Mouse (Mus musculus) hindbrain, embryonic 11.5 days (tissue): ENCODE results near the gene Nin. TPM values are rescaled to one million over a fixed set of nuclear protein-coding genes. Genes with fewer than 3 reads are reported as not detected.

ENCODE experiments used
- ATAC-seq: fragments of 200-750 bp; cut with Nextera tagmentation; 2 replicates; pipeline ENCODE4 v1.8.0; 2017; ENCODE audit warnings: mild to moderate bottlenecking, moderate TSS enrichment, moderate library complexity; ENCODE audit not compliant: low FRiP score
- DNase-seq: peaks from one replicate; pipeline ENCODE4 v3.0.0-alpha.2; 2015; ENCODE audit warnings: low spot score
- H3K27ac ChIP-seq: fragments of 300-500 bp; sonication (generic); 2 replicates; pipeline ENCODE4 v1.5.1; 2014; ENCODE audit warnings: mild to moderate bottlenecking, low read depth, low read length
- H3K27me3 ChIP-seq: fragments of 300-500 bp; sonication (generic); 2 replicates; pipeline ENCODE4 v1.6.1; 2014; ENCODE audit warnings: mild to moderate bottlenecking, low read length, moderate library complexity, mixed read lengths; ENCODE audit not compliant: control insufficient read depth, insufficient read depth
- H3K36me3 ChIP-seq: fragments of 300-500 bp; sonication (generic); 2 replicates; pipeline ENCODE4 v1.6.1; 2014; ENCODE audit warnings: mild to moderate bottlenecking, low read length, moderate library complexity, mixed read lengths; ENCODE audit not compliant: control insufficient read depth, insufficient read depth
- H3K4me1 ChIP-seq: fragments of 300-500 bp; sonication (generic); replicated peaks from 2 replicates; pipeline ENCODE4 v1.6.1; 2014; ENCODE audit warnings: low read length, mixed read lengths; ENCODE audit not compliant: control insufficient read depth, insufficient read depth
- H3K4me2 ChIP-seq: fragments of 300-500 bp; sonication (generic); replicated peaks from 2 replicates; pipeline ENCODE4 v1.6.1; 2014; ENCODE audit warnings: mild to moderate bottlenecking, low read depth, low read length
- H3K4me3 ChIP-seq: fragments of 300-500 bp; sonication (generic); 2 replicates; pipeline ENCODE4 v1.5.1; 2014; ENCODE audit warnings: low read depth, low read length
- H3K9ac ChIP-seq: fragments of 300-500 bp; sonication (generic); 2 replicates; pipeline ENCODE4 v1.6.1; 2014; ENCODE audit warnings: low read depth, low read length
- H3K9me3 ChIP-seq: fragments of 300-500 bp; sonication (generic); 2 replicates; pipeline ENCODE4 v1.6.1; 2016; ENCODE audit warnings: low read length; ENCODE audit not compliant: control insufficient read depth
- WGBS: fragments of 180-500 bp; shearing (Covaris S2); extraction: QIAGEN DNeasy Blood & Tissue Kit; methylation state at CpG from one replicate; pipeline ENCODE4 v1.1.7; 2014; 5-methylcytosine and 5-hydroxymethylcytosine counted together
- polyA plus RNA-seq: library from polyadenylated mRNA; unstranded; fragments of >200 nt; fragmentation: Nextera tagmentation; extraction: Ambion mirVana; gene quantifications from 2 replicates; pipeline ENCODE4 v1.2.1, GENCODE M21; 2014

Gene Nin
- polyA plus RNA-seq, 1 experiment from 2014 or later, result 14.9 TPM

- Histone ChIP-seq H3K36me3 (no peaks in the 10 kb centered on the region), H3K9me3 (no peaks in the 10 kb centered on the region), H3K27me3 (no peaks in the 10 kb centered on the region), H3K4me1 (no peaks in the 10 kb centered on the region), H3K4me3 (no peak overlapping the region), H3K4me2 (no peak overlapping the region), H3K27ac (no peak overlapping the region), H3K9ac (no peak overlapping the region)
- DNase-seq (no peak), ATAC-seq (no peak)
- 95% methylated on average over 5 of the region's 5 CpGs for WGBS
These were observed 29.3 kb downstream of the Nin start for GRCm38 (mm10) chr12:70084198-70084597.

- ATAC-seq (no peak), DNase-seq (no peak)
- H3K27ac ChIP-seq, result no peak overlapping the region
- H3K4me2 ChIP-seq, result no peak overlapping the region
- H3K4me1 ChIP-seq, result no peaks in the 10 kb centered on the region
- WGBS, result 88% methylated on average over 4 of the region's 4 CpGs
- no peaks in the 10 kb centered on the region for H3K9me3 ChIP-seq
- no peaks in the 10 kb centered on the region for H3K27me3 ChIP-seq
- H3K9ac ChIP-seq, result no peak overlapping the region
- no peak overlapping the region for H3K4me3 ChIP-seq
- no peaks in the 10 kb centered on the region for H3K36me3 ChIP-seq
These were observed 29.8 kb downstream of the Nin start for GRCm38 (mm10) chr12:70083737-70084136.

GRCm38 (mm10) chr12:70082935-70083532, 30.5 kb downstream of the Nin start:
- 89% methylated on average over 3 of the region's 3 CpGs for WGBS
- no peak overlapping the region for H3K4me3 ChIP-seq

GRCm38 (mm10) chr12:70082485-70082884, 31.0 kb downstream of the Nin start:
- DNase-seq, result no peak
- Histone ChIP-seq H3K4me2 (no peak overlapping the region), H3K9me3 (no peaks in the 10 kb centered on the region), H3K4me3 (no peak overlapping the region), H3K36me3 (no peaks in the 10 kb centered on the region), H3K27me3 (no peaks in the 10 kb centered on the region), H3K9ac (no peak overlapping the region), H3K27ac (no peak overlapping the region), H3K4me1 (no peaks in the 10 kb centered on the region)
- ATAC-seq, result no peak
- WGBS, result 91% methylated on average over 9 of the region's 9 CpGs

More at GRCm38 (mm10) chr12:70082935-70083532, 30.5 kb downstream of the Nin start:
- DNase-seq (no peak), ATAC-seq (no peak)
- no peaks in the 10 kb centered on the region for H3K4me1 ChIP-seq
- H3K4me2 ChIP-seq, result no peak overlapping the region
- no peaks in the 10 kb centered on the region for H3K36me3 ChIP-seq
- H3K9ac ChIP-seq, result no peak overlapping the region
- no peak overlapping the region for H3K27ac ChIP-seq
- no peaks in the 10 kb centered on the region for H3K27me3 ChIP-seq
- H3K9me3 ChIP-seq, result no peaks in the 10 kb centered on the region

- Histone ChIP-seq H3K36me3 (no peaks in the 10 kb centered on the region), H3K4me1 (no peaks in the 10 kb centered on the region), H3K27me3 (no peaks in the 10 kb centered on the region), H3K9ac (no peak overlapping the region), H3K4me3 (no peak overlapping the region), H3K27ac (no peak overlapping the region), H3K9me3 (no peaks in the 10 kb centered on the region), H3K4me2 (no peak overlapping the region)
- DNase-seq, result no peak
- no peak for ATAC-seq
- WGBS, result 91% methylated on average over 7 of the region's 7 CpGs
These were observed 35.0 kb downstream of the Nin start for GRCm38 (mm10) chr12:70078471-70079025.

GRCm38 (mm10) chr12:70076493-70076892, 37.0 kb downstream of the Nin start:
- H3K27me3 ChIP-seq, result no peaks in the 10 kb centered on the region
- WGBS, result 93% methylated on average over 11 of the region's 11 CpGs
- no peaks in the 10 kb centered on the region for H3K4me1 ChIP-seq
- H3K9me3 ChIP-seq, result no peaks in the 10 kb centered on the region
- no peak for ATAC-seq
- H3K27ac ChIP-seq, result no peak overlapping the region
- H3K36me3 ChIP-seq, result no peaks in the 10 kb centered on the region
- H3K9ac ChIP-seq, result no peak overlapping the region
- H3K4me2 ChIP-seq, result no peak overlapping the region
- no peak overlapping the region for H3K4me3 ChIP-seq
- DNase-seq, result no peak

- H3K9ac ChIP-seq, result no peak overlapping the region
- H3K27me3 ChIP-seq, result no peaks in the 10 kb centered on the region
- ATAC-seq (no peak), DNase-seq (no peak)
- H3K4me3 ChIP-seq, result no peak overlapping the region
- no peak overlapping the region for H3K27ac ChIP-seq
- H3K9me3 ChIP-seq, result no peaks in the 10 kb centered on the region
- H3K4me2 ChIP-seq, result no peak overlapping the region
- 84% methylated on average over 2 of the region's 2 CpGs for WGBS
- peaks cover 6% of the 10 kb centered on the region; the same call in 1 of the 2 replicates for H3K4me1 ChIP-seq
- no peaks in the 10 kb centered on the region for H3K36me3 ChIP-seq
These were observed 38.5 kb downstream of the Nin start for GRCm38 (mm10) chr12:70075001-70075400.

- WGBS, result 70% methylated on average over 7 of the region's 7 CpGs
- no peak for DNase-seq
- no peaks in the 10 kb centered on the region for H3K9me3 ChIP-seq
- H3K27ac ChIP-seq, result peak overlapping the region; percentile 56; the same call in 1 of the 2 replicates
- no peak overlapping the region for H3K4me3 ChIP-seq
- H3K4me2 ChIP-seq, result no peak overlapping the region
- no peaks in the 10 kb centered on the region for H3K36me3 ChIP-seq
- H3K9ac ChIP-seq, result no peak overlapping the region
- peaks cover 12% of the 10 kb centered on the region for H3K4me1 ChIP-seq
- ATAC-seq, result peak; percentile 38
- H3K27me3 ChIP-seq, result no peaks in the 10 kb centered on the region
These were observed 42.6 kb downstream of the Nin start for GRCm38 (mm10) chr12:70070888-70071287.

GRCm38 (mm10) chr12:70070306-70070705, 43.2 kb downstream of the Nin start:
- WGBS, result 29% methylated on average over 4 of the region's 4 CpGs
- H3K4me1 ChIP-seq, result peaks cover 12% of the 10 kb centered on the region
- no peak overlapping the region for H3K4me3 ChIP-seq
- H3K36me3 ChIP-seq, result no peaks in the 10 kb centered on the region
- ATAC-seq (peak; percentile 85), DNase-seq (peak; percentile 49)
- H3K27me3 ChIP-seq, result no peaks in the 10 kb centered on the region
- H3K4me2 ChIP-seq, result peak overlapping the region; percentile 21; the same call in 1 of the 2 replicates
- H3K9ac ChIP-seq, result no peak overlapping the region
- H3K9me3 ChIP-seq, result no peaks in the 10 kb centered on the region
- H3K27ac ChIP-seq, result peak overlapping the region; percentile 56
